Mouse (Mus musculus) small intestine, adult 2 months (tissue): ENCODE measurements around the gene Cd300e.

Experiments
- CTCF ChIP-seq: fragments of 200-500 bp; IDR thresholded peaks from 2 replicates; pipeline ENCODE4 v1.5.1; 2012; ENCODE audit warnings: low read depth, mild to moderate bottlenecking, control low read depth, inconsistent platforms, low read length, moderate library complexity, mixed read lengths; ENCODE audit not compliant: insufficient replicate concordance, insufficient read length; ENCODE audit errors: extremely low read depth
- POLR2A ChIP-seq: fragments of 200-500 bp; IDR thresholded peaks from 2 replicates; pipeline ENCODE4 v1.6.1; 2012; ENCODE audit warnings: low read depth, mild to moderate bottlenecking, control low read depth, inconsistent platforms, low read length, moderate library complexity

- TF ChIP-seq CTCF (no peak), POLR2A (no peak)
These were observed 36.4 kb upstream of the Cd300e start for GRCm38 (mm10) chr11:115098203-115098932.
